Mouse (Mus musculus): ENCODE measurements around the gene Cacna1b.

Cacna1b gene

DNA sequence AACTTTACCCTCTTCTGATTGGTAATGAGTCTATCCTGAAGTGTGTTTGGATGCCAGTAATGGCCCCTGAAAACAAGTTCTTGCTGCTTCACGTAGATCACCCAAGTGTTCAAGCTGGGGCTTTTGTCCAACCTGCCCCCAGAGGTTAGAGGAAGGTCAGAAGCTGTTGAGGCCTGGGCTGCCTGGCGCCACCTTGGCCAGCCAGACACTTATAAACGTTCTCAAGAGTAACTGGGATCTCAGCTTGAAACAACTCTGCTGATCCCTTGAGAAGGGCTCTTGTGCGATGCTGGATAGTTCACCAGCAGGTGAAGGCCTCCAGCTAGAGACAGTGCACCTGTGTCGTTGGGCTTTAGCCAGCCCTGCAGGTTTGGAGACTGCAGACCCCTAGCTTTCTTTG, 202.8 kb downstream of the Cacna1b start:
- in situ Hi-C loops (cut with MboI; ENCODE audit: low sequenced_read_pairs): no loop called here

DNA sequence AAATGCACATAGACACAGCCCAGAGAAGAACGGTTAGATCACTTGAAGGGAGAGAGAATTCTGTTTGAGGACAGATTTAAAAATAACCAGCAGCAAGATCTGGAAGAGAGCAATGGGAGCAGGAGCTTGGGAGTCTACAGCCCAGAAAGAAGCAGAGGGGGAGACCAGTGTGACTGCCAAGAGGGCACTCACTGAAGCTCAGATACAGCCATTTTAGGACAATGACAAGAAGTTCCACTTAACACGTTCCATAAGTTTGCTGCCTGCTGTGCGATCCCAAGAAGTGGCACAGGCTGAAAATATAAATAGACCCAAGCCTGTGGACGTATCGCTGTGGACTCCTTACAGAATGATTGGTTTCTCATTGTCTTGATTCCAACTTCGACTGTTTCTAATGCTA, 206.6 kb downstream of the Cacna1b start:
- in situ Hi-C loops (cut with MboI; ENCODE audit: low sequenced_read_pairs): no loop called here

DNA sequence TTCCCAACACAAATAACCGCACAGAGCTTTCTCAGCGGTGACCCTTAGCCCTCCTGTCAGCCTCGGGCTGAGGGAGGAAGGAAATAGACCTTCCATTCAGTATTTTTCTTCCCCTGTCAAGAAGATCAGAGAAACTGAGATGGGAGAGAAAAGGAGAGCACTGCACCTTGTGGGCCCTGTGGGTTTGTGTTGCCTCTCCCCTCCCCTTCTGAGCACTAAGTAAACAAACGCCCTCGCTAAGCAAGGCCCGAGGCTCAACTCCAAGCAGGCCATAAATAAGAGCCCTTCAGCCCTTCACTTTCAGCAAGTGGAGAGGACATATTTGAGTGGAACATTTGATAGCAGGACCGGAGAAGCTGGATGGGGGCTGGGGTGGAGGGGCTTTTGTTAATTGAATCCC, 209.0 kb downstream of the Cacna1b start:
- in situ Hi-C loops (cut with MboI; ENCODE audit: low sequenced_read_pairs): no loop called here

All from CH12F3 (cell line).